Mouse (Mus musculus) urinary bladder, postnatal 10 days (tissue): ENCODE measurements at regions not wholly inside any gene's neighbourhood (a gene's known extent, or its start where the extent isn't known, plus 50 kb on each side); places are given as distances from the start of the nearest gene placed in this dataset.

Experiments
- DNase-seq: peaks from one replicate; pipeline ENCODE4 v3.0.0; 2022; ENCODE audit warnings: low spot score

DNA sequence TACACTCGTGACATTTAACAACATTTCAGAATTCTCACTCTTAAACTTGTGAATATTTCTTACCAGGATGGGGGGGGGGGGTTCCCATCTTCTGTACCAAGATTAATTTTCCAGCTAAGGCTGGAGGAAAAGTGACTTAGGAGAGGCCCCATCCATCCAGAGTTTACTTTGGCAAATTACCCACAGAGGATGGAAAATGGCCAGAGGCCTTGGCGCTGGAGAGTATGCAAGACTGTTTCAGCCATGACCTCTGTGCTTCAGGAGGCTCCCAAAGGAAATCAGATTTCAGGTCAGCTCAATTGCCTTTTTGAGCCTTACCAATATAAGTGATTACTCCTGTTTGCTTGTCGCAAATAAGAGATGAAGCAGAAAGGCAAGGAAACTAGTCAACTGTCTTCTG lies 143.4 kb upstream of the F930015N05Rik start:
- DNase-seq = no peak

DNA sequence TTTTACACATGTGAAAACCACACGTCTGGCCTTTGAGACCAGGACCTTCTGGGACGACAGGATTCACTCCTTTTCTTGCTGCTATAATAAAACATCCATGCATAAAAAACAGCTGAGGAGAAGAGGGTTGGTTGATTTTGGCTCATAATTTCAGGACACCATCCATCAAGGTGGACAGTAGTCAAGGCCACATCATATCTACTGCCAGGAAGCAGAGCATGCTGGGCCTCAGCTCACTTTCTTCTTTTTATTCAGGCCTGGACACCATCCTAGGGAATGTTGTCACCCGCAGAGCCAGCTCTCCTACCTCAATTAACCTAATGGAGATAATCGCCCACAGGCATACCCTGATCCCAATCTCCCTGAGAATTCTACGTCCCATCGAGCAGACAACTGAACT lies 149.6 kb upstream of the F930015N05Rik start:
- DNase-seq = no peak

- DNase-seq = no peak
Measured at GRCm38 (mm10) chr11:64587034-64587710, 150.7 kb upstream of the F930015N05Rik start.

DNA sequence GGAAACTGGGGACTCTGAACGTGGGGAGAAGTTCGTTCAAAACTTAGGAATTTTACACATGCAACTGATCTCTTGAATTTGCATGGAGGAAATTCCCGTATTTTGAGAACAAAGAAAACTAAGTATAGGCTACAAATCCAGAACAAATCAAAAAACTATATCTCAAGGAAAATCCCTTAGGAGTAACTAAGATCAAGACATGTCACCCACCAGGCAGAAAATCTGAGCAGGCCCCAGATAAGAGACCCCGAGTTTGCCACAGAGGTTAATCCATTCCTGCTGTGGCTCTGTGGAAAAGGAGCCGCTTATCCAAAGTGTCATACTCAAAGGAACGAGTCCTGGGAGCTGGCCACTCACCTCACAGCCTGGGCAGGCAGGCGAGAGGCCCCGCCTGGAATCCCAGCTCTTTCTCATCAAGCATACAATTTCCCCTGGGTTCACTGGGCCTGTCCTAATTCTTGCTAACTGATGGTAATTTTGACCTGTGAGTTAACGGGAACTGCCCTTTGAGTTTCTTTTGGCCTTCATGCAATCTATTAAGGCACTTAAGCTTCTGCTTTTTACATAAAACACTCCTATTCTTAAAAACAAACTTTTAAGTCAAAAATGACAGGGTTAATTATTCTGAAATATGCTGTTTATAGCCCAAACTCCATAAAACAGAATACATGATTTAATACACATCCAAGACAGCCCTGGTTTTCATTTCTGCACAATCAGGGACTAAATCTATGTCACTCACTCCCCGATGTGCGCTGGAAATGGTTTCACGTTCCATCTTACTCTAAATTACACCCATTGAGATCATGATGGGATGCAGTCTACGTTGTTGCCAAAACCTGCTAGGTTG lies 151.5 kb upstream of the F930015N05Rik start:
- DNase-seq = no peak

- no peak for DNase-seq
Measured at GRCm38 (mm10) chr11:64588601-64588989, 152.1 kb upstream of the F930015N05Rik start.

GRCm38 (mm10) chr11:64589026-64589425 lies 152.6 kb upstream of the F930015N05Rik start:
- no peak for DNase-seq

DNA sequence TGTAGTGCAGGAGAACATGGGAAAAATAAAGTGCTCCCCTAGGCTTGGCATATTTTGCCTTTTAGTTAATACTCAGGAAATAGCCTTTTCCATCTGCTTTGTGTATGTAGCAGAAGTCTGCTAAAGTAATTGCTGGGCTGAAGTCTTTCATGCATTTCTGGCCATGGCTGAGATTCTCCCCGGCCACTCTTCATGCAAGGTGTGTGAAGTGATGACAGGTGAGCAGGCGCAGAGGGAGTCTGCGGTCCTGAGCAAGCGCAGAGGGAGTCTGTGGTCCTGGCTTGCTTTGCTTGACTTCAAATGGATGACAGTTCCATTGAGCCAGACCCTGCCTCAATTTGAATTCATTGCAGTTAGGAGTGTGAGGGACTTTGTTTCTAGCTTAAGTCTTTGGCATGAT lies 153.6 kb upstream of the F930015N05Rik start:
- DNase-seq = no peak

GRCm38 (mm10) chr11:64592253-64592652 lies 155.8 kb upstream of the F930015N05Rik start:
- no peak for DNase-seq

- no peak for DNase-seq
Measured at GRCm38 (mm10) chr11:64597305-64597704, 160.9 kb upstream of the F930015N05Rik start.

GRCm38 (mm10) chr11:64599178-64599577 lies 162.7 kb upstream of the F930015N05Rik start:
- DNase-seq = no peak

GRCm38 (mm10) chr11:64600201-64601102 lies 164.0 kb upstream of the F930015N05Rik start:
- no peak for DNase-seq

- DNase-seq = no peak
Measured at GRCm38 (mm10) chr11:64609043-64609442, 172.6 kb upstream of the F930015N05Rik start.

GRCm38 (mm10) chr11:64610724-64611123 lies 174.3 kb upstream of the F930015N05Rik start:
- DNase-seq = no peak

DNA sequence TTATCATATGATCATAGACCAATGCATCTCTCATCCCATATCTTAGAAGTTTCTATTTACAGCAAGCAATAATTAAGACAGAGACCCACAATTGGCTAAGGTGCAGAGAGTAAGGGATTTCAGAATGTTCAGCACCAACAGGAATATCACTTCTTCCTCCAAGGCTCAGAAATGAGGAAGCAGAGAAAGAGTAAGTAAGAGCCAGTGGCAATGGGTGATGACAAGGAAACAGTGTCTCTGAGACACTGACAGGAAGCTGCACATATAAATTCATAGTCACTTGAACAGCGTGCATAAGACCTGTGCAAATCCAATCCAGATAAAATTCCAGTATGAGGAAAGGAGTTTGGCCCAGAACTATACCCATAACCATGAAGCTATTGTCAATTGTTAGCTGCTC lies 178.7 kb upstream of the F930015N05Rik start:
- no peak for DNase-seq

GRCm38 (mm10) chr11:64618631-64619385 lies 182.4 kb upstream of the F930015N05Rik start:
- no peak for DNase-seq

- no peak for DNase-seq
Measured at GRCm38 (mm10) chr11:64627180-64627579, 190.7 kb upstream of the F930015N05Rik start.

DNA sequence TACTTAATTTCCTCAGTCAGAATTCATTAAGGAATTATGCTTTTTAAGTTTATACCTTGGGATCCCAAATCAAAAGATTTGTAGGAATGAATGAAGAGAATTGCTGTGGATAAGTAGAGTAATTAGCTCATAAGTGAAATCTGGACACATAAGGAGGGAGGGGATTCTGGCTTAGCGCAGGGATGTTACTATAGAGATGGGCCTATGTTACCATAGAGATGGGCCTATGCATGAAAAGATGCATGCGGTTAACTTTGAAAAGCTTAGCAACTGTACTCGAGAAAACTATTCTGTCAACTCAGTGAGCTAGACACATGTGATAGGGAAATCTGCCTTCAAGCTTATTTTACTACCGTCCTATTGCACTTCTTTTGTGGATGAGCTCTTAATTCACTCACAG lies 204.5 kb upstream of the F930015N05Rik start:
- DNase-seq = no peak

DNA sequence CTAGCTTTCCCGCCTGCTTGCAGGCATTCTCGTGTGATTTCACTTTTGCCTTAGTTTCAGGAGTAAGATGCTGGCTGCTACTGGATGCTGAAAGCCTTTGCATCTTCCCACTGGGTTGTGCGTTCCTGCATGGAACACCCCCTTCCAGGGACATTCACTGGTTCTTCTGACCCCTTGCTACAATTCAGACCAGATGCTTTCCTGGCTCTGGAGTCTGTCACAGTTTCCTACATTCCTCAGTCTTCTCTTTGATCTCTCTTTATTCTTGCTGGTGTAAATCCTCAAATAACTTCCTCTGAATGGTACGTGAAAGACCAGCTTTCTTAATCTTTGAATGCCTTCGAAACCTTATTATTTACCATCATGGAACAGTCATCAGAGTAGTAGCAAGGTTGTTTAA lies 206.7 kb upstream of the F930015N05Rik start:
- no peak for DNase-seq

DNA sequence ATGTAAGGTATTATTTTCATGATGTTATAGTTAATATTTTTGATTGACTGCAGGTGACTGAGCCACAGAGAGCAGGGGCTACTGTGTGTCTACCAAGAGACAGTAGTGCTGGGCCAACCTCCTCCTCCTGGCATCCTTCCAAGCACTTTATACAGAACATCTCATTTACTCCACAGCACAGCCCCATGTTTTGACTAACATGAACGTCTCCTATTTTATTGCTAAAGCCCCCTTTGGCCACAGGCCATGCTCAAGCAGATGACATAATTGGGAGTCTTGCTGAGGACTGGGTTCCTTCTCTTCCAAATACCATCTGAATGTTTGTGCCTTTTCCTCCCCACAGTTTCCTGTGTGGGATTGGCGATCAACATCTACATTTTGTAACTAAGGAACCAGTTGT lies 211.5 kb upstream of the F930015N05Rik start:
- DNase-seq = no peak

DNA sequence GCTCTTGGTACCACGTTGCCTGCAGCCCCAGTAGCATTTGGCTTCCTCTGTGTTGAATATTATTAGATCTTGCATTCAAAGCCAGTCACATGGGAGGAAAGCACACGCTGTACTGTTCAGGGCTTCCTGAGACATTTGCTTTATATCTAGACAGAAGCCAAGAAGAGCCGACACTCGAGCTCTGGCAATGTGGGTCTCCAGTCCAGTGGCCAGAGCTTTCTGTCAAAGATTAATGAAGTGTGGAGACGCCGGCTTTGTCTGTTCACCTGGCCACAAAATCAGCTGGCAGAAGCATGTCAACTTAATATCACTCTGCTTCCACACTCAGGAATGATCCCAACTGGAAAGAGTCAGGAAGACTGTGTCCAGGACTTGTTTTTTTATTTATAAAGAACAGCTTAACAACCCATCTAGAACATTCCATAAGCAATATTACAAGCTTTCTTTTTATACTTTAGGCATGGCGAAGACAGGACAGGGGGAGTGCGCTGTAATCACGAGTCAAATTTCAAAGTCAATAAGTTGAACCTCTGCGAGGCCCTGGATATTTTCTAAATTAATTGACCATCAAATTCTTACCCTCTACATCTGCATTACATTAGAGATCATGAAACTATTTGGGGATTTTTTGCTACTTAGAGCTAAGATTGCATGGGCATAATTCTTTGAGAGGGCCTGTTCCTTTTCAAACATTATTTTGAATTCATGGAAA lies 214.3 kb upstream of the F930015N05Rik start:
- DNase-seq = no peak

DNA sequence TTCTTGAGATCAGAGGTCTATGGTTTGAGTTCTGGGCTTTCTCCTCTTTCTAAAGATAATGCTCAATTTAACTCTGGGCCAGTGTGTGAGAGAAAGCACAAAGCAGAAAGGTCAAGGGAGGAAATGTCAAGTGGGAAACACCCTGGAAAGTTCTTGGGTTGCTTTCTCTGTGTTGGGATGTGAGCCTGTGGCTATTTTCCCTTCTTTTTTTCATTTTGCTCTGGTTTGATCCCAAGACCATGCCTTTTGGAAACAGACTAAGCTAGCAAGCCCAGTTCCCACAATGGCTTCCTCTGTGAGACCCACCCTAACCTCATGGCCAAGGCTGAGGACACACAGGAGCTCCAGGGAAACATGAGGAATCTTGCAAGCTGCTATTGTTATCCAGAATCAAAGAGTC lies 216.4 kb upstream of the F930015N05Rik start:
- no peak for DNase-seq
